Mouse (Mus musculus): ENCODE measurements at regions not wholly inside any gene's neighbourhood (a gene's known extent, or its start where the extent isn't known, plus 50 kb on each side); places are given as distances from the start of the nearest gene placed in this dataset.

GRCm38 (mm10) chr2:78279382-78280056, 333.3 kb upstream of the Cwc22 start:
- Histone ChIP-seq H3K4me1 (ENCODE audit: control insufficient read depth in 1 of 2, insufficient read depth in 2 of 2, low read length in 2 of 2) (no peaks in the 10 kb centered on the region), H3K4me3 (ENCODE audit: control insufficient read depth in 1 of 2, insufficient read depth in 1 of 2, low read depth in 2 of 2, low read length in 2 of 2) (no peak overlapping the region), H3K9me3 (replicated peaks; ENCODE audit: insufficient read depth, low read length) (no peaks in the 10 kb centered on the region), H3K9ac (ENCODE audit: control insufficient read depth, low read depth, low read length, poor library complexity, severe bottlenecking) (no peak overlapping the region), H3K27me3 (ENCODE audit: control insufficient read depth in 1 of 2, insufficient read depth in 2 of 2, low read length in 2 of 2) (no peaks in the 10 kb centered on the region), H3K79me2 (ENCODE audit: control insufficient read depth, insufficient read depth, low read length, poor library complexity) (no peaks in the 10 kb centered on the region), H3K36me3 (ENCODE audit: control insufficient read depth in 1 of 2, insufficient read depth in 2 of 2, low read length in 2 of 2) (no peaks in the 10 kb centered on the region), H3K27ac (ENCODE audit: control insufficient read depth, low read depth, low read length) (no peak overlapping the region)
- no peak for DNase-seq (ENCODE audit: low read depth, low spot score)
- no peak for TF ChIP-seq JUND (IDR thresholded peaks at IDR 0.05; ENCODE audit: low read depth, low read length)
- no peak for TF ChIP-seq BHLHE40 (IDR thresholded peaks at IDR 0.05; ENCODE audit: borderline replicate concordance, low read depth, low read length)
- no peak for TF ChIP-seq KAT2A (conservative IDR thresholded peaks at IDR 0.05; ENCODE audit: low read depth, low read length)
- TF ChIP-seq ZNF384 (IDR thresholded peaks at IDR 0.05; ENCODE audit: low read depth, low read length) = no peak
- TF ChIP-seq MAZ (IDR thresholded peaks at IDR 0.05; ENCODE audit: low read depth, low read length) = no peak
- TF ChIP-seq E2F4 (IDR thresholded peaks at IDR 0.05; ENCODE audit: borderline replicate concordance, low read depth, low read length) = no peak
- no peak for TF ChIP-seq CHD1 (IDR thresholded peaks at IDR 0.05; ENCODE audit: low read depth, low read length)
- no peak for TF ChIP-seq GATA1 (IDR thresholded peaks at IDR 0.05; ENCODE audit: low read depth, low read length)
- TF ChIP-seq MXI1 (IDR thresholded peaks at IDR 0.05; ENCODE audit: low read depth, low read length) = no peak
- no peak for TF ChIP-seq ZMIZ1 (IDR thresholded peaks at IDR 0.05; ENCODE audit: low read depth, low read length)
- no peak for TF ChIP-seq TAL1 (IDR thresholded peaks at IDR 0.05; ENCODE audit: low read length)
- no peak for TF ChIP-seq GABPA (IDR thresholded peaks at IDR 0.05; ENCODE audit: low read depth, low read length)
- no peak for TF ChIP-seq HCFC1 (IDR thresholded peaks at IDR 0.05; ENCODE audit: low read depth, low read length)
- TF ChIP-seq ETS1 (IDR thresholded peaks at IDR 0.05; ENCODE audit: low read depth, low read length) = no peak

- H3K9ac ChIP-seq (ENCODE audit: control insufficient read depth, low read depth, low read length, poor library complexity, severe bottlenecking) = no peak overlapping the region
- no peaks in the 10 kb centered on the region for H3K27me3 ChIP-seq (ENCODE audit: control insufficient read depth in 1 of 2, insufficient read depth in 2 of 2, low read length in 2 of 2)
- TF ChIP-seq SIN3A (IDR thresholded peaks at IDR 0.05; ENCODE audit: low read length) = no peak
- no peak for TF ChIP-seq POLR2A (IDR thresholded peaks at IDR 0.05; ENCODE audit: control insufficient read depth in 1 of 2, insufficient read depth in 1 of 2, low read depth in 1 of 2, low read length in 2 of 2, poor library complexity in 1 of 2)
- no peak for TF ChIP-seq BHLHE40 (IDR thresholded peaks at IDR 0.05; ENCODE audit: borderline replicate concordance, low read depth, low read length)
- TF ChIP-seq GABPA (IDR thresholded peaks at IDR 0.05; ENCODE audit: low read depth, low read length) = no peak
- TF ChIP-seq TCF12 (IDR thresholded peaks at IDR 0.05; ENCODE audit: low read depth, low read length) = no peak
- TF ChIP-seq EP300 (IDR thresholded peaks at IDR 0.05; ENCODE audit: low read depth in 1 of 2, low read length in 2 of 2) = no peak
- no peak for TF ChIP-seq MEF2A (IDR thresholded peaks at IDR 0.05; ENCODE audit: extremely low read depth, insufficient replicate concordance, low read depth, low read length, poor library complexity, severe bottlenecking)
- no peak for TF ChIP-seq KAT2A (conservative IDR thresholded peaks at IDR 0.05; ENCODE audit: low read depth, low read length)
- TF ChIP-seq ZKSCAN1 (IDR thresholded peaks at IDR 0.05; ENCODE audit: low read depth, low read length) = no peak
- no peak for TF ChIP-seq GATA1 (IDR thresholded peaks at IDR 0.05; ENCODE audit: low read depth, low read length)
- no peak for TF ChIP-seq USF1 (IDR thresholded peaks at IDR 0.05; ENCODE audit: low read depth, low read length)
- no peak for TF ChIP-seq CHD1 (IDR thresholded peaks at IDR 0.05; ENCODE audit: low read depth, low read length)
- no peak for TF ChIP-seq ZC3H11A (IDR thresholded peaks at IDR 0.05; ENCODE audit: low read depth, low read length)
- TF ChIP-seq ELF1 (IDR thresholded peaks at IDR 0.05; ENCODE audit: low read depth, low read length) = no peak
- TF ChIP-seq HCFC1 (IDR thresholded peaks at IDR 0.05; ENCODE audit: low read depth, low read length) = no peak
- no peak for TF ChIP-seq CTCF (IDR thresholded peaks at IDR 0.05 in 2 of 3, conservative IDR thresholded peaks at IDR 0.05 in 1 of 3; ENCODE audit: control insufficient read depth in 1 of 3, insufficient read depth in 1 of 3, low read depth in 2 of 3, low read length in 3 of 3, poor library complexity in 1 of 3, severe bottlenecking in 1 of 3)
- TF ChIP-seq MXI1 (IDR thresholded peaks at IDR 0.05; ENCODE audit: low read depth, low read length) = no peak
- no peaks in the 10 kb centered on the region for H3K79me2 ChIP-seq (ENCODE audit: control insufficient read depth, insufficient read depth, low read length, poor library complexity)
- H3K4me3 ChIP-seq (ENCODE audit: control insufficient read depth in 1 of 2, insufficient read depth in 1 of 2, low read depth in 2 of 2, low read length in 2 of 2) = no peak overlapping the region
- H3K27ac ChIP-seq (ENCODE audit: control insufficient read depth, low read depth, low read length) = no peak overlapping the region
- no peaks in the 10 kb centered on the region for H3K9me3 ChIP-seq (replicated peaks; ENCODE audit: insufficient read depth, low read length)
- no peaks in the 10 kb centered on the region for H3K36me3 ChIP-seq (ENCODE audit: control insufficient read depth in 1 of 2, insufficient read depth in 2 of 2, low read length in 2 of 2)
- DNase-seq (ENCODE audit: low read depth, low spot score) = no peak
- H3K4me1 ChIP-seq (ENCODE audit: control insufficient read depth in 1 of 2, insufficient read depth in 2 of 2, low read length in 2 of 2) = no peaks in the 10 kb centered on the region
Observed at GRCm38 (mm10) chr2:78278630-78279029, 332.5 kb upstream of the Cwc22 start.
